Mouse (Mus musculus) hindbrain, embryonic 13.5 days (tissue): ENCODE results near the gene Plau. TPM values are rescaled to one million over a fixed set of nuclear protein-coding genes. Genes with fewer than 3 reads are reported as not detected.

Experiments used
- ATAC-seq: fragments of 200-750 bp; cut with Nextera tagmentation; 2 replicates; pipeline ENCODE4 v1.8.0; 2017; ENCODE audit warnings: moderate TSS enrichment; ENCODE audit not compliant: low FRiP score
- H3K27ac ChIP-seq: fragments of 300-500 bp; sonication (generic); 2 replicates; pipeline ENCODE4 v1.5.1; 2015; ENCODE audit warnings: inconsistent platforms, mild to moderate bottlenecking, moderate library complexity
- H3K27me3 ChIP-seq: fragments of 300-500 bp; sonication (generic); 2 replicates; pipeline ENCODE4 v1.6.1; 2015; ENCODE audit warnings: mild to moderate bottlenecking, inconsistent platforms
- H3K36me3 ChIP-seq: fragments of 300-500 bp; sonication (generic); 2 replicates; pipeline ENCODE4 v1.6.1; 2015; ENCODE audit warnings: mild to moderate bottlenecking, inconsistent platforms
- H3K4me1 ChIP-seq: fragments of 300-500 bp; sonication (generic); replicated peaks from 2 replicates; pipeline ENCODE4 v1.6.1; 2015; ENCODE audit warnings: inconsistent platforms
- H3K4me2 ChIP-seq: fragments of 300-500 bp; sonication (generic); 2 replicates; pipeline ENCODE4 v1.6.1; 2015; ENCODE audit warnings: inconsistent platforms, mild to moderate bottlenecking, moderate library complexity
- H3K4me3 ChIP-seq: fragments of 300-500 bp; sonication (generic); 2 replicates; pipeline ENCODE4 v1.5.1; 2015; ENCODE audit warnings: mild to moderate bottlenecking, inconsistent platforms
- H3K9ac ChIP-seq: fragments of 300-500 bp; sonication (generic); 2 replicates; pipeline ENCODE4 v1.6.1; 2015; ENCODE audit warnings: mild to moderate bottlenecking, inconsistent platforms
- H3K9me3 ChIP-seq: fragments of 300-500 bp; sonication (generic); 2 replicates; pipeline ENCODE4 v1.6.1; 2016; ENCODE audit warnings: inconsistent platforms
- WGBS: fragments of 180-500 bp; shearing (Covaris S2); methylation state at CpG from one replicate; pipeline ENCODE4 v1.1.7; 2015; 5-methylcytosine and 5-hydroxymethylcytosine counted together
- polyA plus RNA-seq: library from polyadenylated mRNA; unstranded; fragments of >200 nt; fragmentation: Nextera tagmentation; extraction: Ambion mirVana; gene quantifications from 2 replicates; pipeline ENCODE4 v1.2.1, GENCODE M21; 2015

Gene Plau
- polyA plus RNA-seq, 1 experiment from 2014 or later = 0.40 TPM

DNA sequence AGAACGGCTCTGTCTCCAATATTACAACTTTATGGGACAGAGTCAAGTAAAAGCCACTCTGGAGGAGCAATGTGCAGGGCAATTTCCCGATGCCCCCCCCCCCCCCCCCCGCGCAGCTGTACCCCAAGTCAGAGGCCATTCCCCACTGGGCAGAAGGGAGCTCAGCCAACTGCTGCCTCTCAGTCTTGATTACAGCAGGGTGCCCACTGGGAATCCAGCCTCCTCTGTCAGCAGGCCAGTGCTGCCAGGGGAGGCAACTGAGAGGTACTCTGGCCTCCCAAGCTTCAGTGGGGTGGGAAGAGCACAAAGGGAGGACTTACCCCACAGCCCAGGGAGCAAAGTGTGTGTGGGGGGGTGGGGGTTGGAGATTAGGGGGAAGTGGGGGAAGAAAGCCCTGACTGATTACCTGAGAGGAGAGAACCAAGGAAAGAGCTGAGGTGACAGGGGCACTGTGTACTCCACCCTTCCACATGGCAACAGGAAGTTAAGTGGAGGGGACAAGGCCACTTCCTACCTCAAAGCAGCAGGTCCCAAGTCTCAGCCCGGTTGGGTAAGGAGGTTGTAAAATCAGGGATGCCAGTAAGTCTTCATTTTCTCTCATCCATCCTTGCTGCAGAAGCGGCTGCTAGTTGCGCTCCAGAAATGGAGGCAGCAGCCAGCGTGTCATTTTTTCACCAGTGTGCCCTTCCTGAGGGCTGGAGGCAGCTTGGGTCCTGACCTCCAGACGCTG lies 40.9 kb upstream of the Plau start:
- H3K4me3 ChIP-seq = no peak overlapping the region
- no peaks in the 10 kb centered on the region for H3K27me3 ChIP-seq
- no peaks in the 10 kb centered on the region for H3K9me3 ChIP-seq
- no peak overlapping the region for H3K4me2 ChIP-seq
- 0 out of 2 replicates have a peak overlapping the region, but pooled peaks have one; percentile 24 for H3K27ac ChIP-seq
- no peak overlapping the region; the same call in 1 of the 2 replicates for H3K9ac ChIP-seq
- no peak for ATAC-seq
- WGBS = 35% methylated on average over 7 of the region's 9 CpGs
- H3K36me3 ChIP-seq = peaks cover 11% of the 10 kb centered on the region
- H3K4me1 ChIP-seq = peaks cover 55% of the 10 kb centered on the region

DNA sequence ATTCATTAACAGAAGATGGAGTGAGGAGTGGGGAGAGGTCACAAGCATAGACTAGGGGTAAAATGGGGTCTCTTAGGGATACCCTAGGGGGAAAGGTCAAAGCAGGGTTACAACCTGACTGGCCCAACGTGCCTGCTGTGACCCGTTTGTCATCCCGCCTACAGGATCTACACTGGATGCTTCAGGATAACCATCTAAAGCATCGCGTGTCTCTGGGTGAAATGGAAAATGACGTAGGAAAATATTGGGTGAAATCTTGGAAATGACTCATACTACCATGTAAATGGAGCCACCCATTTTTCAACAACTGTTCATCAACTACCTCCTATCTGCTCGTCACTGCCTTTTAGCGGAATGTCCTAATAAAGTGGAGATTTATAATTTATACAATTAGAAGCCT lies 40.3 kb upstream of the Plau start:
- peaks cover 5% of the 10 kb centered on the region for H3K36me3 ChIP-seq
- peaks cover 52% of the 10 kb centered on the region for H3K4me1 ChIP-seq
- peak overlapping the region; percentile 49 for H3K9ac ChIP-seq
- H3K4me3 ChIP-seq = no peak overlapping the region
- H3K9me3 ChIP-seq = no peaks in the 10 kb centered on the region
- H3K27ac ChIP-seq = 0 out of 2 replicates have a peak overlapping the region, but pooled peaks have one; percentile 24
- 61% methylated on average over 8 of the region's 8 CpGs for WGBS
- H3K27me3 ChIP-seq = no peaks in the 10 kb centered on the region
- ATAC-seq = no peak
- peak overlapping the region; percentile 17; the same call in 1 of the 2 replicates for H3K4me2 ChIP-seq

DNA sequence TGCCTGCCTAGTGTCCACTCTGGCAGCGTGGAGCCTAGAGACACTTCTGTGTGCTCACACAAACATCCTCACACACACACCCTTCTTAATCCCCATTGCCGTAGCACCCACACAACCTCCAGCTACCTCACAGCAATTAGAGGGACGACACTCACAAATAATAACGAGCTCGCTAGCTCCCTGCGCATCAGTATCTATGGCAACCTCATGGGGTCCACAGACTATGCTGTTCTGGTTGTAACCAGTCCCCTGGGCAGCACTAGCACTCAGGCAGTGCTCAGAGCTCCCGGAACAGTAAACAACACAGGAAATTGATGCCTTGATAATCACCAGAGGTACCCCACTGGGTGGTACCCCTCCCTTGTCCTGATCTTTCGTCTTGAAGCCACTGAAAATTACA lies 39.8 kb upstream of the Plau start:
- Histone ChIP-seq H3K9ac (peak overlapping the region; percentile 49; the same call in 1 of the 2 replicates), H3K27me3 (no peaks in the 10 kb centered on the region), H3K27ac (peak overlapping the region; percentile 18; the same call in 1 of the 2 replicates), H3K4me1 (peaks cover 48% of the 10 kb centered on the region), H3K4me2 (peak overlapping the region; percentile 17), H3K9me3 (no peaks in the 10 kb centered on the region), H3K36me3 (peaks cover under 1% of the 10 kb centered on the region; the same call in 1 of the 2 replicates), H3K4me3 (no peak overlapping the region)
- 28% methylated on average over 8 of the region's 8 CpGs for WGBS
- ATAC-seq = no peak

DNA sequence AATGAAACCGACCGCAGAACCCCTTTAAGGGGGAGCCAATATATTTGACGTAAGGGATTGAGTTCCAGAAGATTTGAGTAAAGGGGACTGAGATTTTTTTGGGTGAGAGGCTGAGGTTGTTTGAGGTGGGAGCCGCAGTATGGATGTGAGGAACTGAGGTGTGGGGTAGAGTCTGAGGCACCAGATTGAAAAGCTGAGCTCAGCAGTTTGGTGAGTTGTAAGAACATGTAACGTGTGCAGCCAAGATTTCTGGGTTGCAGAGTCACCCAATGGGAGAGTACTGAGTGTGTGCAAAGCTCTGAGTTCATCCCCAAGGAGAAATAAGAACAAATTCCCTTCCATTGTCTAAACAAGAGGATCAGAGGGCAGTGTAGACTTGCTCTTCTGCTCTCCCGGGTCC lies 38.2 kb upstream of the Plau start:
- Histone ChIP-seq H3K4me1 (peaks cover 34% of the 10 kb centered on the region), H3K27ac (no peak overlapping the region), H3K9ac (no peak overlapping the region), H3K4me2 (no peak overlapping the region), H3K4me3 (no peak overlapping the region), H3K36me3 (no peaks in the 10 kb centered on the region), H3K9me3 (no peaks in the 10 kb centered on the region), H3K27me3 (no peaks in the 10 kb centered on the region)
- 88% methylated on average over 6 of the region's 6 CpGs for WGBS
- no peak for ATAC-seq

DNA sequence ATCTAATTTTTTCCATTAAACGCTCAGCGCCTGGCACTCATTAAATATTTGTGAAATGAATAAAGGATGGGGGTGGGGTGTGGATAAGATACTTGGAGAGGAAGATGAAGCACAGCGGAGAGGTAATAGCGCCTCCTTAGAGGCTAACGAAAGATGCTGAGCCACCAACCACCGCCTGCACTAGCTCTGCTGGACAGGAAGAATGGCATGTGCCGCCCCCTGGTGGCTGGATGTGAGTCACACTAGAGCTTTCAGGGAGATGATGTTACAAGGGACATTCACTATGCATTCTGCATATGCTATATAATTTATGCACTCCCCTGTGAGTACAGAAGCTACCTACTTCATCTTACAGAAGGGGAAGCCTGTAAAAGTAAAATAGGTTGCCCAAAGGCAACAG lies 37.7 kb upstream of the Plau start:
- H3K4me3 ChIP-seq = no peak overlapping the region
- no peaks in the 10 kb centered on the region for H3K27me3 ChIP-seq
- H3K36me3 ChIP-seq = no peaks in the 10 kb centered on the region
- H3K9me3 ChIP-seq = no peaks in the 10 kb centered on the region
- H3K4me2 ChIP-seq = no peak overlapping the region
- ATAC-seq = no peak
- no peak overlapping the region for H3K27ac ChIP-seq
- H3K9ac ChIP-seq = no peak overlapping the region
- 8% methylated on average over 7 of the region's 7 CpGs for WGBS
- H3K4me1 ChIP-seq = peaks cover 34% of the 10 kb centered on the region

DNA sequence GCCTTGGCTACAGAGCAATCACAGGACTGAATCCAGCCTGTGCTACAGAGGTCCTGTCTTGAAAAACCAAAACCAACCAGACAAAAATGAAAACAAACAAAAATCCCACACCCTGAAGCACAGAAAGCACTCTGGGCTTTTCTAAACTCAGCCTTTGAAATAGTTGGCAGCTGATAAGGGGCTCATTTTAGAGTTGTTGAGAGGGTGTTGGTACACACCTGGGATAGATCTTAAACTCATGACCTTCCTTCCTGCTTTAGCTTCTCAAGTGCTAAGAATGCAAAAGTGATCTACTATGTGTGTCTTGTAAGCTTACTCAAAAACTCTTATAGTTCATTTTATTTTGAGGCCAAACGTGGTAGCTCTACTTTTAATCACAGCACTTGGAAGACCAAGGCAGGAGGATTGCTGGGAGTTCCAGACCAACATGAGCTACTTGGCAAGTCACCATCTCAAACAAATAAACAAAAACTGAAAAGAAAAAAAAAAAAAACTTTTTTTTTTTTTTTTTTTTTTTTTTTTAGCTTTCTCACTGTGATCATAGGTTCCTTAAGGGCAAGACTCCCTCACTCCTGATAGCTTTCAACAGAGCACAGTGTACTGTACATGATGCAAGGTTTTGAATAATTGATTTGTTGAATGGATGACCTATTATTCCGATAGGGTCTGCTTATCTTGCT lies 33.4 kb upstream of the Plau start:
- no peak overlapping the region for H3K4me2 ChIP-seq
- H3K9me3 ChIP-seq = no peaks in the 10 kb centered on the region
- H3K36me3 ChIP-seq = no peaks in the 10 kb centered on the region
- H3K4me3 ChIP-seq = no peak overlapping the region
- no peak overlapping the region for H3K9ac ChIP-seq
- H3K27me3 ChIP-seq = no peaks in the 10 kb centered on the region
- ATAC-seq = peak; percentile 43; the same call in 1 of the 2 replicates
- 48% methylated on average over 2 of the region's 2 CpGs for WGBS
- 0 out of 2 replicates have a peak, but pooled peaks cover 2% of the 10 kb centered on the region for H3K4me1 ChIP-seq
- H3K27ac ChIP-seq = no peak overlapping the region

DNA sequence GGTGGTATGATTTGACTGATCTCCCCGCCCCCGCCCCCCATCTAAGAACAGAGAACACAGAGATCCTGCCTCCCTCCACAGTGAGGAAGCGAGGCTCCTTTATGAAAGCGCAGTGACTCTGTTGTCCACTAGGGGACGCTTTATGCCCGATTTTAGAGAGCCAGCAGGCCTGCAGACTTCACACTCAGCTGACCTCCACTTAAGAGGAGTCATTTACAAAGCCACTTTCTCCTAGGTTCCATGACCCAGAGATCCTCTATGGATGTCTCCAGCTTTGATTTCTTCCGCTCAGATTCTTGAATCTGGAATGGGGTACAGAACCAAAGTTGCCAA lies 32.9 kb upstream of the Plau start:
- peak; percentile 69; the same call in 1 of the 2 replicates for ATAC-seq
- no peak overlapping the region for H3K4me3 ChIP-seq
- H3K4me1 ChIP-seq = 0 out of 2 replicates have a peak, but pooled peaks cover 2% of the 10 kb centered on the region
- no peak overlapping the region for H3K9ac ChIP-seq
- H3K4me2 ChIP-seq = no peak overlapping the region
- H3K27ac ChIP-seq = no peak overlapping the region
- WGBS = 3% methylated on average over 7 of the region's 7 CpGs
- no peaks in the 10 kb centered on the region for H3K27me3 ChIP-seq
- no peaks in the 10 kb centered on the region for H3K9me3 ChIP-seq
- no peaks in the 10 kb centered on the region for H3K36me3 ChIP-seq

DNA sequence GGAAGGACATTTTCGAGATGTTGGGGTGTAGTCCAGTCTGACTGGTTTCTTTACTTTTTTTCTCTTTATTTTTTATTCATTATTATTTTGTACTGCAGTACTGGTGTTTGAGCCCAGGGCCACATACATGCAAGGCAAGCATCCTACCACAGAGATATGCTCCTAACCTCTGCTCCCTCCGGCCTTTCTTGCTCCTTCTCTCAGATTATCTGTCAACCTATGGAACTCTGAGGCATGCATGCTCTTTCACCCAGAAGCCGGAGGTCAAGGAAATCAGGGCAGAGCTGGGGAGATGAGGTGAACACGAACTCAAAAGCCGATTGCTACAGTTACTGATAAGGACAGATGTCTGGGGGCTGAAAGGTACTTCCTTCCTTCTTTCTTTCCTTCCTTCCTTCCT lies 32.0 kb upstream of the Plau start:
- 0 out of 2 replicates have a peak, but pooled peaks cover 2% of the 10 kb centered on the region for H3K4me1 ChIP-seq
- no peak for ATAC-seq
- no peak overlapping the region for H3K9ac ChIP-seq
- no peak overlapping the region for H3K27ac ChIP-seq
- no peak overlapping the region for H3K4me2 ChIP-seq
- no peaks in the 10 kb centered on the region for H3K36me3 ChIP-seq
- H3K9me3 ChIP-seq = no peaks in the 10 kb centered on the region
- H3K4me3 ChIP-seq = no peak overlapping the region
- 78% methylated on average over 5 of the region's 5 CpGs for WGBS
- H3K27me3 ChIP-seq = no peaks in the 10 kb centered on the region

DNA sequence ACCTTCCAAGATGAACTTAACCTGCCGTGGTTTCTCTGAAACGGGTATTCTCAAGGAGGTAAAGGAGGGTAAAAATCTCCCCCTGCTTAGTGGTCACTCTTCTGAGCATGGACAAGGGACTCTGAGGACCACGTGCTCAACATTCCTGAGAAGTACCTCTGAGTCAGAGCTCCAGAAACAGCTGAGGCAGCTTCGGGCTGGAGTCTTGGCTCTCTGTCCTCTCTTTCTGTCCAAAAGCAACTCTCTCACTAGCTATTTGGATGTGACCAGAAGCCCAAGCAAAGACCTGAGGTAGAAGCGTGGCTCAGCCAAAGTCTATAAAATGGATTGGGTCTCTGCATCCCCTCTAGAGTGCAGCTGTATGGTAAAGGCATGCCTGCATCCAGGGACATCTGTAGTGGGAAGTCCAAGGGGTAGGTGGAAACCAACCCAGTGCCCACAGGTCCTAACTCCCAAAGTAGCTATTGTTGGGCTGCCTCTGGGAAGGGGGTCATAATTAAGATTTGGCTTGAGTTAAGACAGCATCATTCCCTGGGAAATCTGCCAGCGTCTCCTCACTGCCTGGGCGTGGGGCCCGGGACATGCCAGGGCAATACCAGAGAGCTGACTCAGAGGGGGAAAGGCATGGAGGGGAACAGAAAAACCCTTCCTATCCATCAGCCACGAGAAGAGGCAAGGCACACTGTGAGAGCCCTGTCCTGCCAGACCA lies 31.3 kb upstream of the Plau start:
- Histone ChIP-seq H3K4me3 (no peak overlapping the region), H3K27me3 (no peaks in the 10 kb centered on the region), H3K4me2 (no peak overlapping the region), H3K36me3 (no peaks in the 10 kb centered on the region), H3K27ac (no peak overlapping the region), H3K9ac (no peak overlapping the region), H3K4me1 (0 out of 2 replicates have a peak, but pooled peaks cover 2% of the 10 kb centered on the region), H3K9me3 (no peaks in the 10 kb centered on the region)
- WGBS = 66% methylated on average over 9 of the region's 9 CpGs
- ATAC-seq = no peak

DNA sequence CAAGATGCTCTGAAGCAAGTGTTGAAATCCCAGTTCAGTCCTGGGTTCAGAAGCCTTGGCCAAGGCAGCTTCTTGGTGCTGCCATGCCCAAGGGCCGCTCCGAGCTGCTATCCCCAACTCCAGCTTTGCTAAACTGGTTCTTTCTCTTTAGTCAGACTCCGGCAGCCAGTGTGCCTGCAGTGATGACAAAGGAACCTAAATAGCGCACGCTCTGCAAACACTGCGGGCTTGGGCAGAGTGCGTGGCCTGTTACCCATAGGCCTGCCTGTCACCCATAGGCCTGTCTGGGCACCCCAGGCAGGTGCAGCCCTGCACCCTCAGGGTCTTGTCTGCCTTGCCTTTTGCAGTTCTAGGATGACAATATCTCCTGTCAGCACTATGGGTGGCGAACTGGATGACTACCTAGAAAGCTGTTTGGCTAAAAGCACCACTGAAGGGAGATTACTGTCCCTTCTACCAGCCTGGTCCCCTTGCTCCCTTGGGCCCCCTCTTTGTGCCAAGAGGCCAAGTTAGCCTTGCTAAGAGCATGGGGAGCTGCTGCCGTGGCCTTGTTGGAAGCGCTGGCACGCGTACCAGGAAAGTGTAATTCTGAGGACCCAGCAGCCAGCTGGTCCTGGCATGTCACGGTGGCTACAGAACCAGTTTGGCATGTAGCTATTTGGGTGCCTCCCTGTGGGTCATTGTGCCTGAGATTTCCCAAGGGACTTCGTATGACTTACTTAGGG lies 30.2 kb upstream of the Plau start:
- Histone ChIP-seq H3K36me3 (no peaks in the 10 kb centered on the region), H3K27ac (no peak overlapping the region), H3K4me2 (no peak overlapping the region), H3K9ac (no peak overlapping the region), H3K9me3 (no peaks in the 10 kb centered on the region), H3K27me3 (no peaks in the 10 kb centered on the region), H3K4me3 (no peak overlapping the region), H3K4me1 (0 out of 2 replicates have a peak, but pooled peaks cover 2% of the 10 kb centered on the region)
- no peak for ATAC-seq
- whole genome bisulfite sequencing = 90% methylated on average over 14 of the region's 14 CpGs

DNA sequence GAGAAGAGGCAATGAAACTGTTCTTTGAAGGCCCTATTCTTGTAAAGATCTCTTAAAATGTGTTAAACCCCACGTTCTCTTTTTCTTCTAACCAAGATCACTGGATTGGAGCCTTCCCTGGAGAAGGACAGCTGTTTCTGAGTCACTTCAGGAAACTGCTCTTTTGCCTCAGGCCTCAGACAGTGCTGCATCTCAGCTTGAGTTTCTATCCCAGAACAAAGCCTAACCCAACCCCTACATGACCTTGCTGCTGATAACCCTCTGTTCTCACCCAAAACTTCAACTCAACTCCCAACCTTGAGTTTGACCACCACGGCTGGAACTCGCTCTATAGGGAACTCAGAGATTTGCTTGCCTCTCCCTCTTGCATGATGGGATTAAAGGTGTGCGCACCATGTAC lies 27.1 kb upstream of the Plau start:
- 0 out of 2 replicates have a peak, but pooled peaks cover 2% of the 10 kb centered on the region for H3K4me1 ChIP-seq
- no peaks in the 10 kb centered on the region for H3K27me3 ChIP-seq
- no peak overlapping the region for H3K9ac ChIP-seq
- whole genome bisulfite sequencing = 86% methylated on average over 4 of the region's 4 CpGs
- no peak overlapping the region for H3K4me3 ChIP-seq
- no peaks in the 10 kb centered on the region for H3K9me3 ChIP-seq
- H3K4me2 ChIP-seq = no peak overlapping the region
- ATAC-seq = no peak
- H3K27ac ChIP-seq = no peak overlapping the region
- H3K36me3 ChIP-seq = no peaks in the 10 kb centered on the region

DNA sequence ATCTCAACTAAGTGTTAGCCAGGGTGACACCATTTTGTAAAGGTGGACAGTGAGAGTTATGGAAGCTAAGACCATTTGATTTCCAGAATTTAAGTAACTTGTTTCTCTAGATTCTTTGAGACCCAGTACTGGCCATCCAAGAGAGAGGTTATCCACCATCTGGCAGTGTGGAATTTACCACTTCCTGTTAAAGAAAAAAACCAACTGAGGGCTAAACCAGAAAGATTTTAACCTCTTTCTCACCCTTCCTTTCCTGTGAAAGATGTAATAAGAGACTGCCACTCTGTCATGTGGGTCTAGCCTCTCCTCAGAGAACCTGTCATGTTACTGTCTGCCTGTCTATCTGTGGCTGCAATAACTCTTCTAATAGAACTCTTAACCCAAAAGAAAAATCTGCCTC lies 26.6 kb upstream of the Plau start:
- Histone ChIP-seq H3K9ac (no peak overlapping the region), H3K36me3 (no peaks in the 10 kb centered on the region), H3K27me3 (no peaks in the 10 kb centered on the region), H3K27ac (no peak overlapping the region), H3K9me3 (no peaks in the 10 kb centered on the region), H3K4me2 (no peak overlapping the region), H3K4me1 (0 out of 2 replicates have a peak, but pooled peaks cover 2% of the 10 kb centered on the region), H3K4me3 (no peak overlapping the region)
- ATAC-seq = no peak
